Mouse (Mus musculus) heart, embryonic 12.5 days (tissue): ENCODE results near the gene Tprg. TPM values are rescaled to one million over a fixed set of nuclear protein-coding genes. Genes with fewer than 3 reads are reported as not detected.
A peak's percentile ranks its signal among the peaks of the same experiment; 100 is the strongest.

ENCODE experiments used
- ATAC-seq: fragments of 200-750 bp; cut with Nextera tagmentation; 2 replicates; pipeline ENCODE4 v1.8.0; 2017; ENCODE audit warnings: moderate TSS enrichment, moderate library complexity; ENCODE audit not compliant: insufficient number of reproducible peaks, low FRiP score
- H3K27ac ChIP-seq: fragments of 300-500 bp; sonication (generic); 2 replicates; pipeline ENCODE4 v1.5.1; 2016; ENCODE audit warnings: mild to moderate bottlenecking, moderate library complexity; ENCODE audit not compliant: poor library complexity, severe bottlenecking
- H3K27me3 ChIP-seq: fragments of 300-500 bp; sonication (generic); replicated peaks from 2 replicates; pipeline ENCODE4 v1.6.1; 2016; ENCODE audit warnings: mild to moderate bottlenecking, moderate library complexity
- H3K36me3 ChIP-seq: fragments of 300-500 bp; sonication (generic); 2 replicates; pipeline ENCODE4 v1.6.1; 2016; ENCODE audit warnings: mild to moderate bottlenecking, moderate library complexity
- H3K4me1 ChIP-seq: fragments of 300-500 bp; sonication (generic); replicated peaks from 2 replicates; pipeline ENCODE4 v1.6.1; 2016; ENCODE audit warnings: mild to moderate bottlenecking
- H3K4me2 ChIP-seq: fragments of 300-500 bp; sonication (generic); 2 replicates; pipeline ENCODE4 v1.6.1; 2016; ENCODE audit warnings: mild to moderate bottlenecking, moderate library complexity
- H3K4me3 ChIP-seq: fragments of 300-500 bp; sonication (generic); 2 replicates; pipeline ENCODE4 v1.5.1; 2016; ENCODE audit warnings: mild to moderate bottlenecking
- H3K9ac ChIP-seq: fragments of 300-500 bp; sonication (generic); 2 replicates; pipeline ENCODE4 v1.6.1; 2016; ENCODE audit warnings: mild to moderate bottlenecking, moderate library complexity
- H3K9me3 ChIP-seq: fragments of 300-500 bp; sonication (generic); replicated peaks from 2 replicates; pipeline ENCODE4 v1.6.1; 2016; ENCODE audit warnings: mild to moderate bottlenecking, moderate library complexity
- WGBS: fragments of 180-500 bp; shearing (Covaris S2); methylation state at CpG from one replicate; pipeline ENCODE4 v1.1.7; 2016; 5-methylcytosine and 5-hydroxymethylcytosine counted together
- polyA plus RNA-seq: library from polyadenylated mRNA; unstranded; fragments of >200 nt; fragmentation: Nextera tagmentation; extraction: Ambion mirVana; gene quantifications from 2 replicates; pipeline ENCODE4 v1.2.1, GENCODE M21; 2016

The Tprg gene
- polyA plus RNA-seq, result not detected in 2 replicates

GRCm38 (mm10) chr16:25286517-25286916 lies at the start of gene Tprg:
Gene Tprg, plus strand, starts transcription at chr16:25286817.
- H3K4me3 ChIP-seq, result no peak within 1 kb of the TSS
- H3K27me3 ChIP-seq, result no peaks in the 10 kb centered on the region
- H3K9me3 ChIP-seq, result no peaks in the 10 kb centered on the region
- no peak within 1 kb of the TSS for H3K4me2 ChIP-seq
- H3K9ac ChIP-seq, result no peak within 1 kb of the TSS
- H3K27ac ChIP-seq, result no peak within 1 kb of the TSS
- WGBS, result 81% methylated on average over 5 of the region's 5 CpGs
- H3K36me3 ChIP-seq, result no peaks in the 10 kb centered on the region
- no peaks in the 10 kb centered on the region for H3K4me1 ChIP-seq
- ATAC-seq, result no peak

DNA sequence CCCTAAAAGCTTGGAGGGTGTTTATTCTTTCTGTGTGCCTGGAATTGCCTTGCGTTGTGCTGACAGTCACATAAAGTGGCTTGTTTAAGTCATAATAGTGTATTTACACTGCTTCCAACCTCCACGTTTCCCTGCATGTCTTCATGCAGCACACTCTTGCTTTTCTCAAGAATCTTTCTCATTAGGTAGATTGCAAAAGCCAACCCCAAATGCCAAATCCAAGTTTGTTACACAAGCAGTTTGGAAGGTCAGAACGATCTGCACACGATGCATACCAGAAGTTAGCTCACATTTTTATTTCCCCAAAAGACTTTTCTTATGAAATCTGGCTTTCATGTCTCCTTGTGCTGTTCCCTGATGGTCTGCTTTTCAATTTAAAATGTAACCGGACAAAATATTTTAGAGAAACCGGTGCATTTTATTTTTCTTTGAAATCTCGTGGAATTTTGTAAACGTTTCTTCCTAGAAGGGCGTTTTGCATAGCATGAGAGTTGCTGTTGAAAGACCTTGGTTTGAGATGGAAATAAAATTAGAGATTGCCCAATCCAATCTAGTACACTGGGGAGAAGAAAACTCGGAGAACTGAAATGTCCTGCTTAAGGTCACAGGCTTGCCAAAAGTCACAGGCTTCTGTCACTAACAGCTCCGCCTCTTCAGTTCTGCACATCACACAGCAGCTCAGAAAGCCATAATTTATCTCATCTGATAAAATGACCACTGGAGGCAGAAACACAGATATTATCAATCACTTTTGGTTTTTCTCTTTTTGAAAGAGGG lies 48.2 kb upstream of the Tprg start:
- WGBS, result 71% methylated on average over 11 of the region's 11 CpGs
- Histone ChIP-seq H3K36me3 (no peaks in the 10 kb centered on the region), H3K9me3 (no peaks in the 10 kb centered on the region), H3K4me3 (no peak overlapping the region), H3K27ac (no peak overlapping the region), H3K9ac (no peak overlapping the region), H3K27me3 (no peaks in the 10 kb centered on the region), H3K4me2 (no peak overlapping the region), H3K4me1 (no peaks in the 10 kb centered on the region)
- ATAC-seq, result no peak

- Histone ChIP-seq H3K36me3 (no peaks in the 10 kb centered on the region), H3K9me3 (no peaks in the 10 kb centered on the region), H3K27me3 (no peaks in the 10 kb centered on the region), H3K4me2 (no peak overlapping the region), H3K27ac (no peak overlapping the region), H3K9ac (no peak overlapping the region), H3K4me1 (peaks cover 7% of the 10 kb centered on the region; the same call in 1 of the 2 replicates), H3K4me3 (no peak overlapping the region)
- ATAC-seq, result no peak
- 49% methylated on average over 6 of the region's 6 CpGs for WGBS
Observed at GRCm38 (mm10) chr16:25248889-25249288, 37.7 kb upstream of the Tprg start.

- Histone ChIP-seq H3K4me2 (no peak overlapping the region), H3K4me3 (no peak overlapping the region), H3K27me3 (no peaks in the 10 kb centered on the region), H3K9ac (no peak overlapping the region), H3K27ac (no peak overlapping the region), H3K4me1 (peaks cover 7% of the 10 kb centered on the region; the same call in 1 of the 2 replicates), H3K9me3 (no peaks in the 10 kb centered on the region), H3K36me3 (no peaks in the 10 kb centered on the region)
- no peak for ATAC-seq
- WGBS, result 79% methylated on average over 6 of the region's 6 CpGs
Observed at GRCm38 (mm10) chr16:25250129-25250749, 36.4 kb upstream of the Tprg start.

GRCm38 (mm10) chr16:25251080-25251479 lies 35.5 kb upstream of the Tprg start:
- Histone ChIP-seq H3K4me3 (no peak overlapping the region), H3K36me3 (no peaks in the 10 kb centered on the region), H3K4me1 (peaks cover 7% of the 10 kb centered on the region; the same call in 1 of the 2 replicates), H3K9ac (no peak overlapping the region), H3K27ac (no peak overlapping the region), H3K27me3 (no peaks in the 10 kb centered on the region), H3K9me3 (no peaks in the 10 kb centered on the region), H3K4me2 (no peak overlapping the region)
- ATAC-seq, result no peak
- 87% methylated on average over 9 of the region's 9 CpGs for WGBS

DNA sequence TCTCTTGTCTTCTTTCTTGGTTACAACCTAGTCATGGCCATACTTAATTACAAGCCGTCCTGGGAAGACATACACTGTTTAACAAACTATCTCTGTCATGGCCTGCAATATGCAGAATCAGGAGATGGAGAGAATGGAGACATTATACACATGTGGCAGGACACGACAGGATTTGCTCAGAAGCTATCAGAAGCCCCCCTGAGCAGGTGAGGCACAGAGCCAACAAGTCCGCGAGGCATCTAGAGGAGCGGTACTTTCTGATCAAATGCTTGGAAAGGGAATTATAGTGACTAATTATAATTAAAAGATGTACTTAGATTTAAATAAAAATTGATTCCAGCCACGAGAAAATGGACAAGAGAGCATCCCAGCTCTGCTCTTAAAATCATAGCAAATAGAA lies 32.0 kb upstream of the Tprg start:
- WGBS, result 77% methylated on average over 6 of the region's 6 CpGs
- H3K4me1 ChIP-seq, result no peaks in the 10 kb centered on the region
- H3K9ac ChIP-seq, result no peak overlapping the region
- no peak overlapping the region for H3K4me2 ChIP-seq
- no peaks in the 10 kb centered on the region for H3K9me3 ChIP-seq
- no peak for ATAC-seq
- H3K27me3 ChIP-seq, result no peaks in the 10 kb centered on the region
- no peak overlapping the region; the same call in 1 of the 2 replicates for H3K27ac ChIP-seq
- H3K36me3 ChIP-seq, result no peaks in the 10 kb centered on the region
- H3K4me3 ChIP-seq, result no peak overlapping the region

GRCm38 (mm10) chr16:25255186-25255585 lies 31.4 kb upstream of the Tprg start:
- Histone ChIP-seq H3K9me3 (no peaks in the 10 kb centered on the region), H3K9ac (no peak overlapping the region), H3K27ac (no peak overlapping the region; the same call in 1 of the 2 replicates), H3K4me3 (no peak overlapping the region), H3K4me2 (no peak overlapping the region), H3K27me3 (no peaks in the 10 kb centered on the region), H3K4me1 (no peaks in the 10 kb centered on the region), H3K36me3 (no peaks in the 10 kb centered on the region)
- ATAC-seq, result no peak
- 69% methylated on average over 11 of the region's 11 CpGs for WGBS

GRCm38 (mm10) chr16:25255603-25256260 lies 30.9 kb upstream of the Tprg start:
- no peak overlapping the region for H3K4me3 ChIP-seq
- H3K36me3 ChIP-seq, result no peaks in the 10 kb centered on the region
- H3K9ac ChIP-seq, result no peak overlapping the region
- H3K4me1 ChIP-seq, result no peaks in the 10 kb centered on the region
- WGBS, result 80% methylated on average over 8 of the region's 8 CpGs
- H3K4me2 ChIP-seq, result no peak overlapping the region
- ATAC-seq, result no peak
- H3K27me3 ChIP-seq, result no peaks in the 10 kb centered on the region
- no peaks in the 10 kb centered on the region for H3K9me3 ChIP-seq
- H3K27ac ChIP-seq, result no peak overlapping the region

DNA sequence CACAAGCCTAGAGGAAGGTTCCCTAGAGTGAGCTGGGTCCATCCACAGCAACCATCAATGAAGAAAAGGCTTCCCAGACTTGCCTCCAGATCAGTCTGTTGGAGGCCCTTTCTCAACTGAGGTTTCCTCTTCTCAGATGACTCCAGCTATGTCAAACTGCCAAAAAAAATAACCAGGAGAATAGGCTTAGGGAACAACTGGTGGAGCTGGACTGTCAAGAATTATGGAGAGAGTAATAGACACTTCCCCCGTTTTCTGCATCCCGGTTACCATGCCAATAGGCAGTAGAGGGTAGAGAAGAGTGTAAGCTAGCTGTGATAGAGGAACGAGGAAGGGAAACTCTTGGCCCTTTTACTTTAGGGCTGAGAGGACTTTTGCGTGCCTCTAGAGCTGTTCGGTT lies 24.3 kb upstream of the Tprg start:
- Histone ChIP-seq H3K27ac (no peak overlapping the region), H3K4me3 (no peak overlapping the region), H3K36me3 (no peaks in the 10 kb centered on the region), H3K9ac (no peak overlapping the region), H3K4me1 (peaks cover 10% of the 10 kb centered on the region), H3K27me3 (no peaks in the 10 kb centered on the region), H3K9me3 (no peaks in the 10 kb centered on the region), H3K4me2 (no peak overlapping the region)
- WGBS, result 79% methylated on average over 5 of the region's 5 CpGs
- no peak for ATAC-seq

GRCm38 (mm10) chr16:25262965-25263364 lies 23.7 kb upstream of the Tprg start:
- Histone ChIP-seq H3K9me3 (no peaks in the 10 kb centered on the region), H3K4me1 (peaks cover 10% of the 10 kb centered on the region), H3K4me2 (no peak overlapping the region), H3K27me3 (no peaks in the 10 kb centered on the region), H3K9ac (no peak overlapping the region), H3K27ac (no peak overlapping the region), H3K4me3 (no peak overlapping the region), H3K36me3 (no peaks in the 10 kb centered on the region)
- 30% methylated on average over 4 of the region's 4 CpGs for WGBS
- peak; percentile 74 for ATAC-seq

GRCm38 (mm10) chr16:25263520-25264149 lies 23.0 kb upstream of the Tprg start:
- 0 out of 2 replicates have a peak overlapping the region, but pooled peaks have one; percentile 9 for H3K4me2 ChIP-seq
- 26% methylated on average over 9 of the region's 9 CpGs for WGBS
- no peak overlapping the region for H3K4me3 ChIP-seq
- peaks cover 10% of the 10 kb centered on the region for H3K4me1 ChIP-seq
- no peaks in the 10 kb centered on the region for H3K36me3 ChIP-seq
- no peaks in the 10 kb centered on the region for H3K9me3 ChIP-seq
- H3K27ac ChIP-seq, result no peak overlapping the region
- H3K9ac ChIP-seq, result no peak overlapping the region
- no peaks in the 10 kb centered on the region for H3K27me3 ChIP-seq
- ATAC-seq, result peak; percentile 45; the same call in 1 of the 2 replicates
